Mouse (Mus musculus) lung, postnatal 0 days (tissue): ENCODE measurements around the gene Dlg2.

Experiments used
- CTCF ChIP-seq: IDR thresholded peaks from 2 replicates; pipeline ENCODE4 v1.5.1; 2016; ENCODE audit warnings: antibody characterized with exemption, mild to moderate bottlenecking
- EP300 ChIP-seq: IDR thresholded peaks from 2 replicates; pipeline ENCODE4 v1.6.1; 2016; ENCODE audit warnings: antibody characterized with exemption, mild to moderate bottlenecking, control low read depth

GRCm38 (mm10) chr7:91674401-91674800 is 1197.9 kb downstream of the Dlg2 start:
- TF ChIP-seq CTCF (no peak), EP300 (no peak)
